Mouse (Mus musculus): ENCODE measurements around the gene Rhebl1. TPM values are rescaled to one million over a fixed set of nuclear protein-coding genes. Genes with fewer than 3 reads are reported as not detected.
"Not testable (repeated sequence)": the region's sequence is repeated elsewhere in the genome, so short reads cannot be mapped to it uniquely, and the experiment has no call there.

Rhebl1 gene
- polyA plus RNA-seq, 1 experiment from 2014 or later, result 35.9 TPM

- whole genome bisulfite sequencing, result 85% methylated on average over 5 of the region's 5 CpGs
- Histone ChIP-seq H3K4me1 (peaks cover 15% of the 10 kb centered on the region), H3K4me2 (no peak overlapping the region), H3K27ac (no peak overlapping the region), H3K9me3 (no peaks in the 10 kb centered on the region), H3K4me3 (no peak overlapping the region), H3K9ac (no peak overlapping the region), H3K27me3 (replicated peaks) (no peaks in the 10 kb centered on the region), H3K36me3 (replicated peaks) (peaks cover 5% of the 10 kb centered on the region; the same call in 1 of the 2 replicates)
- no peak for ATAC-seq (replicated peaks)
Measured at GRCm38 (mm10) chr15:98927566-98927965, 33.2 kb upstream of the Rhebl1 start.

- Histone ChIP-seq H3K9ac (no peak overlapping the region), H3K27me3 (replicated peaks) (no peaks in the 10 kb centered on the region), H3K4me2 (no peak overlapping the region), H3K36me3 (replicated peaks) (no peaks in the 10 kb centered on the region), H3K4me3 (no peak overlapping the region), H3K27ac (no peak overlapping the region), H3K9me3 (no peaks in the 10 kb centered on the region), H3K4me1 (peaks cover 9% of the 10 kb centered on the region)
- 84% methylated on average over 3 of the region's 3 CpGs for WGBS
- ATAC-seq (replicated peaks), result no peak
Measured at GRCm38 (mm10) chr15:98924682-98925081, 30.3 kb upstream of the Rhebl1 start.

- Histone ChIP-seq H3K9me3 (no peaks in the 10 kb centered on the region), H3K27me3 (replicated peaks) (no peaks in the 10 kb centered on the region), H3K4me2 (no peak overlapping the region), H3K27ac (no peak overlapping the region), H3K4me3 (no peak overlapping the region), H3K9ac (no peak overlapping the region), H3K4me1 (0 out of 2 replicates have a peak, but pooled peaks cover 9% of the 10 kb centered on the region), H3K36me3 (replicated peaks) (no peaks in the 10 kb centered on the region)
- ATAC-seq (replicated peaks), result no peak
- 94% methylated on average over 2 of the region's 2 CpGs for WGBS
Measured at GRCm38 (mm10) chr15:98923031-98923537, 28.7 kb upstream of the Rhebl1 start.

- Histone ChIP-seq H3K27me3 (replicated peaks) (no peaks in the 10 kb centered on the region), H3K9me3 (no peaks in the 10 kb centered on the region), H3K9ac (no peak overlapping the region), H3K27ac (no peak overlapping the region), H3K4me1 (0 out of 2 replicates have a peak, but pooled peaks cover 9% of the 10 kb centered on the region), H3K4me2 (no peak overlapping the region), H3K36me3 (replicated peaks) (no peaks in the 10 kb centered on the region), H3K4me3 (no peak overlapping the region)
- ATAC-seq (replicated peaks), result no peak
- 60% methylated on average over 3 of the region's 3 CpGs for WGBS
Measured at GRCm38 (mm10) chr15:98922581-98922980, 28.2 kb upstream of the Rhebl1 start.

- no peak overlapping the region for H3K9ac ChIP-seq
- no peaks in the 10 kb centered on the region for H3K9me3 ChIP-seq
- H3K36me3 ChIP-seq (replicated peaks), result no peaks in the 10 kb centered on the region
- H3K4me2 ChIP-seq, result no peak overlapping the region
- H3K27me3 ChIP-seq (replicated peaks), result no peaks in the 10 kb centered on the region
- WGBS, result 78% methylated on average over 5 of the region's 5 CpGs
- ATAC-seq (replicated peaks), result no peak
- no peak overlapping the region for H3K4me3 ChIP-seq
- H3K4me1 ChIP-seq, result peaks cover 13% of the 10 kb centered on the region
- H3K27ac ChIP-seq, result no peak overlapping the region
Measured at GRCm38 (mm10) chr15:98921510-98921909, 27.2 kb upstream of the Rhebl1 start.

GRCm38 (mm10) chr15:98918499-98918895, 24.2 kb upstream of the Rhebl1 start:
- not testable (repeated sequence) for H3K9me3 ChIP-seq; H3K27me3 ChIP-seq (replicated peaks); H3K36me3 ChIP-seq (replicated peaks); ATAC-seq (replicated peaks)
- Histone ChIP-seq H3K27ac (peak overlapping the region; percentile 96), H3K9ac (peak overlapping the region; percentile 27), H3K4me3 (peak overlapping the region; percentile 95), H3K4me1 (peaks cover 31% of the 10 kb centered on the region), H3K4me2 (peak overlapping the region; percentile 82)
- 24% methylated on average over 8 of the region's 8 CpGs for WGBS

- under 1% methylated on average over 72 of the region's 82 CpGs for WGBS
Measured at GRCm38 (mm10) chr15:98917538-98918498, 23.5 kb upstream of the Rhebl1 start, which contains the start of gene Lmbr1l. TSS of gene Lmbr1l (minus strand) at chr15:98918231.

GRCm38 (mm10) chr15:98917091-98917490, 22.8 kb upstream of the Rhebl1 start:
- Histone ChIP-seq H3K27ac (peak overlapping the region; percentile 96), H3K4me3 (peak overlapping the region; percentile 95), H3K9me3 (no peaks in the 10 kb centered on the region), H3K27me3 (replicated peaks) (no peaks in the 10 kb centered on the region), H3K4me2 (peak overlapping the region; percentile 82), H3K9ac (peak overlapping the region; percentile 89), H3K4me1 (peaks cover 31% of the 10 kb centered on the region), H3K36me3 (replicated peaks) (peaks cover 14% of the 10 kb centered on the region; the same call in 1 of the 2 replicates)
- ATAC-seq (replicated peaks), result no peak
- 0% methylated on average over 14 of the region's 14 CpGs for WGBS

More at GRCm38 (mm10) chr15:98917538-98918498, 23.5 kb upstream of the Rhebl1 start, which contains the start of gene Lmbr1l:
- ATAC-seq (replicated peaks), result peak; percentile 99
- H3K27me3 ChIP-seq (replicated peaks), result no peaks in the 10 kb centered on the region
- H3K36me3 ChIP-seq (replicated peaks), result peaks cover 12% of the 10 kb centered on the region; the same call in 1 of the 2 replicates
- peak within 1 kb of the TSS; percentile 82 for H3K4me2 ChIP-seq
- peak within 1 kb of the TSS; percentile 96 for H3K27ac ChIP-seq
- peak within 1 kb of the TSS; percentile 89 for H3K9ac ChIP-seq
- peak within 1 kb of the TSS; percentile 95 for H3K4me3 ChIP-seq
- H3K9me3 ChIP-seq, result no peaks in the 10 kb centered on the region
- peaks cover 31% of the 10 kb centered on the region for H3K4me1 ChIP-seq

GRCm38 (mm10) chr15:98916016-98916415, 21.7 kb upstream of the Rhebl1 start:
- H3K9ac ChIP-seq, result peak overlapping the region; percentile 89
- H3K9me3 ChIP-seq, result no peaks in the 10 kb centered on the region
- H3K4me3 ChIP-seq, result peak overlapping the region; percentile 95
- H3K4me1 ChIP-seq, result peaks cover 31% of the 10 kb centered on the region
- 87% methylated on average over 4 of the region's 4 CpGs for WGBS
- ATAC-seq (replicated peaks), result no peak
- H3K27ac ChIP-seq, result no peak overlapping the region
- H3K27me3 ChIP-seq (replicated peaks), result no peaks in the 10 kb centered on the region
- peaks cover 25% of the 10 kb centered on the region; the same call in 1 of the 2 replicates for H3K36me3 ChIP-seq (replicated peaks)
- H3K4me2 ChIP-seq, result peak overlapping the region; percentile 82

GRCm38 (mm10) chr15:98914903-98915302, 20.6 kb upstream of the Rhebl1 start:
- WGBS, result 94% methylated on average over 6 of the region's 6 CpGs
- ATAC-seq (replicated peaks), result no peak
- H3K4me2 ChIP-seq, result no peak overlapping the region
- H3K9ac ChIP-seq, result no peak overlapping the region
- no peaks in the 10 kb centered on the region for H3K27me3 ChIP-seq (replicated peaks)
- H3K4me3 ChIP-seq, result no peak overlapping the region
- peaks cover 34% of the 10 kb centered on the region; the same call in 1 of the 2 replicates for H3K36me3 ChIP-seq (replicated peaks)
- H3K27ac ChIP-seq, result no peak overlapping the region
- H3K9me3 ChIP-seq, result no peaks in the 10 kb centered on the region
- H3K4me1 ChIP-seq, result peaks cover 31% of the 10 kb centered on the region

GRCm38 (mm10) chr15:98904692-98905091, 10.4 kb upstream of the Rhebl1 start:
- no peak overlapping the region for H3K9ac ChIP-seq
- no peak overlapping the region for H3K4me3 ChIP-seq
- no peak for ATAC-seq (replicated peaks)
- no peaks in the 10 kb centered on the region for H3K4me1 ChIP-seq
- H3K4me2 ChIP-seq, result no peak overlapping the region
- 30% methylated on average over 10 of the region's 10 CpGs for WGBS
- no peak overlapping the region for H3K27ac ChIP-seq
- peaks cover 38% of the 10 kb centered on the region for H3K36me3 ChIP-seq (replicated peaks)
- no peaks in the 10 kb centered on the region for H3K9me3 ChIP-seq
- no peaks in the 10 kb centered on the region for H3K27me3 ChIP-seq (replicated peaks)

- H3K36me3 ChIP-seq (replicated peaks), result peaks cover 23% of the 10 kb centered on the region; the same call in 1 of the 2 replicates
Measured at GRCm38 (mm10) chr15:98902600-98902999, 8.3 kb upstream of the Rhebl1 start.

More at GRCm38 (mm10) chr15:98902600-98902999, 8.3 kb upstream of the Rhebl1 start:
- Histone ChIP-seq H3K9me3 (no peaks in the 10 kb centered on the region), H3K4me3 (no peak overlapping the region), H3K27me3 (replicated peaks) (peaks cover 14% of the 10 kb centered on the region), H3K9ac (no peak overlapping the region), H3K4me1 (peaks cover 5% of the 10 kb centered on the region), H3K27ac (no peak overlapping the region), H3K4me2 (no peak overlapping the region)
- 89% methylated on average over 2 of the region's 2 CpGs for WGBS
- no peak for ATAC-seq (replicated peaks)
